Mouse (Mus musculus) B cell, adult 2 months (primary cell): ENCODE results near the gene Acot12.

Experiments
- DNase-seq, 2 experiments: peaks; one replicate each; pipeline ENCODE4 v3.0.0; 2022

Acot12 gene

DNA sequence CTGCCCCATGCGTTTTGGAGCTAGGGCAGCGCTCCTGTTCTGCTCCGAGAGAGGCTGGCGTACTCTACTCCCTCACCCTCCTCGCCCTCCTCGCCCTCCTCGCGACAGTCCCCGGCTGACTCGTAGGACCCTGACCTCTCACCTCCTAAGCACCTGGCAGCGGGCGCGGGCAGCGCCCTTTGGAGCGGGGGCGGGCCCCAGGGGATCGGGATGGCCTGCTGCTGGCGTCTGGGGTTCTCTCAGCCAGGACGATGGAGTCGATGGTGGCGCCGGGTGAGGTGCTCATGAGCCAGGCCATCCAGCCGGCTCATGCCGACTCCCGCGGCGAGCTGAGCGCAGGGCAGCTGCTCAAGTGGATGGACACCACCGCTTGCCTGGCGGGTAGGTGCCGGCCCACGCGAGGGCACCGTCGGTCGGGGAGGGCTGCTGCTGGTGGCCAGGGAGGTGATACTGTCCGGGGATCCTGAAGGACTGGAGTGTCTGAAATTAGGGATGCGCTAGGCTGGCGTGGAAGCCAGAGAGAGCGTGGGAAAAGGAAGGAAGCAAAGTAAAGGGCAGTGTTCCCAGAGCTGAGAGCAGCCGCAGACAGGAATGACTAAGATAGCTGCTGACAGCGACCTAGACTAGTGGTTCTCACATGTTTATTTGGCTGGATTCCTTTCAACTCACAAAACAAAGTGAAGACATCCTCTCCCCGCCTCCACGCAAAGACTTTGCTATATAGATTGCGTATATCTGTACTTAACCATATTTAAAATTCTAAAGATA lies at the start of gene Acot12:
TSS of gene Acot12 (plus strand) at position 233 of the 768 bp plus-strand sequence.
- DNase-seq: no peak

GRCm38 (mm10) chr13:91693615-91694014 lies 47.7 kb upstream of the Acot12 start:
- no peak for DNase-seq

- DNase-seq: no peak
These were observed 45.9 kb upstream of the Acot12 start for GRCm38 (mm10) chr13:91695406-91695805.

GRCm38 (mm10) chr13:91696109-91696645 lies 45.1 kb upstream of the Acot12 start:
- no peak for DNase-seq

DNA sequence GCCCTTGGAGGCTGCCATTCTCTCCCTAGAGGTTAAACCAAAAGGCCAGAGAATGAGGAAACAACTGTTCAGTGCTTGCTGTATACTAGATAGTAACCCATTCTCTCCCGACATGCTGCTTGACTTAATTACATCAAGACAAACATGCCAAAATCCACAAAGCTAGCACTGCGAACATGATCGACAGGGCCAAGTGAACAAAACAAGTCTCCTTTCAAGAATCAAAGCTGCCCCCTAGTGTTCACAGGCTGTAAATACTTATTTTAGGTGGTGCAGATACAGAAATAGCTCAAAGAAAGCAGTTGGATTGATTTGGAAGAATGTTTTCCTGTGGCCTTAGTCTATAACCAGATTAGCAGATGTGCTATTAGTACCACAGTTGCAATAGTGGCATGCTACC lies 44.3 kb upstream of the Acot12 start:
- DNase-seq: peak; percentile 45 to 50

DNA sequence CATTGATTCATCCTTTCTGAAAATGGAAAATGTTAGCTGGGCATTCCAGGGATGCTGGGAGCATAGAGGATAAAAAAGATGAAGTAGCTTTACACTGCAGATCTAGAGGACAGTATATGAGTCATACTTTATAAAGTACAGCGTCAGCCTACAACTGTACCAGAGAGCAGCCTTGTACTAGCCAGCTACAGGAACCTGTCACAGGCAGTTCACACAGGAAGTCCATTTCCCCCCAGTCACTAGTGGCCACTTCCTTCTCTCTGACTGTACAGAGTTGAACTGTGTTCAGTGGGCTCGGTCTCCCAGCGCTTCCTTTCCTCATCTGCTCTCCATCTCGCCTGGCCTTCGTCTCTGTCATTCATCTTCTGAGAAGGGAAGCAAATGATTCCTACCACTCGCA lies 39.0 kb upstream of the Acot12 start:
- DNase-seq: peak; percentile 42 to 44

DNA sequence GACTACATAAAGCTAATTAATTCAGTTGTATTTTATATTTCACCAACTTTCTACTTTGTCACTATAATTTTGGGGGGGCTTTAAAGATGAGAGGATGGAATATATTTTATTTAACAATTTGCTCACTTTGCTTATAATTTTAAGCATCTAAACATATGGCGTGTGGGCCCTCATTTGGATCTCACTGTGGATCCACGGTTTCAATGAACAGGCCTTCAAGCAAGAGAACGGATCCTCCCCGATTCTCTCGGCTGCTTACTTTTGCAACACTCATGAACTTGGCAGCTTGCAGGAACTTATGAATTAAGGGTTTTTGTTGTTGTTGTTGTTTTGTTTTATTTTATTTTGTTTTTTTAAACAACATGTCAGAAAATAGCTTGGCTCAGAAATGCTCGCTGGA lies 21.8 kb upstream of the Acot12 start:
- DNase-seq: no peak

DNA sequence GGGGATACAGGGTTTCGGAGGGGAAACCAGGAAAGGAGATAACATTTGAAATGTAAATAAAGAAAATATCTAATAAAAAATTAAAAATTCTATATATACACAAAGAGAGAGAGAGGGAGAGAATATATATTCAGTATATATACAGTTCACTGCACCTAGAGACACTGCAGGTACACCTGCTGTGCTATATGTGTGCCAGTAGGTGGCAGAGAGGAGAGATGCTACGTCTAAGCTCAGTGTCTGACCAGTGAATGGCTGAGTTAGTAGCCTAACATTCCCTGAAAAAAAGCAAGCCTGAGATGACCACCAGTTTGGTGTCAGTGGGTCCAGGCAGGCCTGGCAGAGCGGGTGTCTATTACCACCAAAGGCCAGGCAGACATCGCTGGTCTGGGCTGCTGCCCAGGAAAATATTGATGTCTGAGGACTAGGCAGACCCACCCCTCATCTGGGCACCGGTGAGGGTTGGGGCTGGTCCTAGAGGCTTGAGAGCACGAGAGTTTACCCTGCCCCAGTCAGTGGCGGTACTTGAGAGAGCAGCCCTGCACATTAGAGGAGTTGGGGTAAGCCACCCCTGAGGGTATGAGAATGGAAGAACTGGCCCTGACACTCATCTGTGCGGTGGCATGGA lies 18.1 kb upstream of the Acot12 start:
- no peak for DNase-seq

GRCm38 (mm10) chr13:91723736-91724119 lies 17.6 kb upstream of the Acot12 start:
- no peak for DNase-seq

DNA sequence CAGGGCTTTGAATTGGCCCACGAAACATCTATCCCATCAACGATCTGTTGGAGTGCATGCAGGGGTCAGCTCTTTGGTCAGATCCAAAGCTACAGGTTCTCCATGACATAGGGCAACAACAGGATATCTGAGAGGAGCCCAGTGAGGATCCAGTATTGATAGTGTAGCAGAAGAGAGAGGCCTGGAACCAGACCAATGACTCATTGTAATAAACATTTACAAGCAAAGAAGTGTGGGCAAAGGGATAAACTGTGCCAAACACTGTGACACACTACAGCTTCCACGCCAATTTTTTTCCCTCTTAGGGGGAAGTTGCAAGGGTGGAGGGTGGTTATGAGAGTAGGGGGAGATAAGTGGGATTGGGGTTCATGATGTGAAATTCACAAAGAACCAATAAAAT lies 17.1 kb upstream of the Acot12 start:
- DNase-seq: no peak

GRCm38 (mm10) chr13:91725130-91725529 lies 16.2 kb upstream of the Acot12 start:
- no peak for DNase-seq

GRCm38 (mm10) chr13:91727899-91728298 lies 13.4 kb upstream of the Acot12 start:
- DNase-seq: no peak

DNA sequence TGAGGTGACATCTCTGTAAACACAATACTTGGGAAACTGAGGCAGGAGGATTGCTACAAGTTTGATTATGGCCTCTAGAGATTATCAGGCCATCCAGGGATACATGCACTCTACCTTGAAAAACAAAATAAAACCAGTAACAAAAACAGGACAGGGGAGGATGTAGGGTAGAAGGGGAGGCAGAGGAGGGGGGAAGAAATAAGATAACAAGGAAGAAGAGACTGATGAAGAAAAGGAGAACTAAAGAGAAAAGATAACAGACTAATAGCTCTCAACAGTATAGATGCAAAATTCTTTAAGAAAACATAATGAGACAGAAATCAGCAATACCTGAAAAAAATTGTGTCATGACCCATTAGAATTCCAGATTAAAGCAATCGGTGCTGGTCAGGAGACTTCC lies 4.1 kb upstream of the Acot12 start:
- no peak for DNase-seq

DNA sequence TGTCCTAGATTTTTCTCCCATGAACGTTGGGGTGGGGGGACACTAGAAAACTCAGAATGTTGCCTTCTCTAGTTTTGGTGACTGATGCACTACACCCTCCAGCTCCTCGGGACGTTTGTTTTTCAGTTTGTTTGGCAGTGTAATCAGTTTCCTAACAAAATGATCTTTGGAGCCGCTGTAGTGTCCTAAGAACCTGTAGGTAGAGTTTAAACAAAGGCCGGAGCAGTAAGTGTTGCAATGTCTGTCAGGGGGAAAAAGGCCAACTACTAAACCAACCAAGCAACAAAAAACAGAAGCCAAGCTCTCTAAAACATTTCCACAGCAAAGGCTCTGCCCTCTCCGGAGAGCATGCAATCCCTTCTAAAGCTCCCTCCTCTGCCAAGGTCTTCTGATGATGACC lies 461 bp upstream of the Acot12 start:
- no peak for DNase-seq

DNA sequence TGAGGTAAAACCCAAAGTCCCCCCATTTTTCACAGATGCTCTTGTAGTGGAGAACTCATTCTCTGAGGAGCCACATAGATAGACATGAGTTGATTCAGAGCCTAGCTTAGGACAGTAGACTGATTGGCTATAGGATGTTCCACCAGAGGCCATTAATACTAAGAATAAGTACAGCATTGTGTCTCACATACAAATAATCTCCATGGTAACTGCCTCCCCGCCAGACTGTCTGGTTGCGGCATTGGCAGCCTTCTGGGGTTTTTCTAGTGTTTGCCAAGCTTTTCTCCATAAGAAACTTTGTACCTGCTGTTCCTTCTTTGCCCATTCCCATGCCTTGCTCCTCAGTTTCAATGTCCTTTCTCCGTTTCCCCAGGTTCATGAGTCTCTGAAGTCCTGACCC lies 1.9 kb downstream of the Acot12 start:
- no peak for DNase-seq

DNA sequence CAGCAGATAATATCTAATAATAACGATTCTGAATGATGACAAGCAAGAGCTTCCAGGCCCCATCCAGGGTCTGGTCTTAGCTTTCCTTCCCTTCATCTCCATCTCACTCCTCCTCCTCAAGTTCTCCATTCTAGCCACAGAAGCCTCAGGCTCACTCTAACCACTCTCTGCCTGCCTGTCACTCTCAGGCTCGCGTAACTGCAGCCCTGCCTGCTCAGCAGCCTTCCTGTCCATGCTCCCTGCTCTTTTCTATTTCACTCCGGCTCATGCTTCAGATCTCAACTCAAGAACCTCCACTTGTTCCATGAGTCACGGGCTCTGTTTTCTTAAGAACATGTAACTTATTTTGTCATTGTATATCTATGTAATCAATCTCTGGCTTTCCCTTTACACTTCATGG lies 5.2 kb downstream of the Acot12 start:
- DNase-seq: no peak

DNA sequence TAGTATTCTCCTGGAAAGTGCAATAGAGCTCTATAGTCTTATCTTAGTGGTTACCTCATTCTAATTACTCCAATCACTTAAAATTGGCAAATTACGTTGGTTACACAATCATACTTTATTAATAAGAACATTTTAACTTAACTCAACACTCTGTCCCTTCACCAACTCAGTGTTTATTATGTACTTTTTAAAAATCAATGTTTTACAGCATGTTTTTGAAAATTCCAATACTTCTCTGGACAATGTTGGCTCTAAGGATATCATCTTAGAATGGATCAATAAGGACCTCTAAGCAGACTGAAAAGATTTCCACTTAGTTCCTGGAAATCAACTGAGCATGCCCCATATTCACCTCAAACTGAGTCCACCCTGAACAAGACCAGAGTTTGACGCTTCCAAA lies 7.1 kb downstream of the Acot12 start:
- DNase-seq: no peak

DNA sequence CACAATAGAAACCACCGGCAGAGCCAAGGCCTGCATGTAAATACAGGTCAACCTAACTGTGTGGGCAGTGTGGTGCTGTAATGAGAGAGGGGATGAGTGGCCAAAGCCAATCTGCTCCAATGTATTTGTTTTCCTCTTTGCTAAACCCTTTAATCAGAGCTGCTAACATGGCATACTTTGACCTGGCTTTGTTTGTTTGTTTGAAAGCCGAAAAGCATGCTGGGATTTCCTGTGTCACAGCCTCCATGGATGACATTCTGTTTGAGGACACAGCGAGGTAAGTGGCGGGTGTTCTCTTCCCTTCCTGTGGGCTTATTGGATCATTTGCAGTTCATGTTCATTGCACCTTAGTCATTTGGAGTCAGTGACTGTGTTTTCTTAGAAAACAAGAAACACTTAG lies 8.7 kb downstream of the Acot12 start:
- DNase-seq: no peak

GRCm38 (mm10) chr13:91753724-91754123 lies 12.4 kb downstream of the Acot12 start:
- DNase-seq: no peak

GRCm38 (mm10) chr13:91754762-91755161 lies 13.4 kb downstream of the Acot12 start:
- no peak for DNase-seq

DNA sequence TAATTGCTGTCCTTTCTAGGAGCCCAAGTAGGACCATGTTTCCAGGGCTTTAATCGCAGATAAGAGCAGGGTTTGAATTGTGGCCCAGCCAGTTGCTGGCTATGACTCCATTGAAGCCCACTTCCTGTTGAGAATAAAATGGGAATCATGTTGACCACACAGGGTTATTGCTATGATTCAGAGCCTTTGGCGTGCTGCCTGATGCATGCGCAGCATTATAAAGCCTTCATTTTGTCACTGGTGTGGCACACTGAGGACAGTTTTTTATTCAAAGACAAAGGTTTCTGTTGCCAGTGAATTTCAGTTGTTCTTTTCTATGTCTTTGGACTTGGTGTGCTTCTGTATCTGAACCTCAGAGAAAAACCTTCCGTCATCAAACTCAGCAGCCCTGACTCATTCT lies 14.9 kb downstream of the Acot12 start:
- no peak for DNase-seq

DNA sequence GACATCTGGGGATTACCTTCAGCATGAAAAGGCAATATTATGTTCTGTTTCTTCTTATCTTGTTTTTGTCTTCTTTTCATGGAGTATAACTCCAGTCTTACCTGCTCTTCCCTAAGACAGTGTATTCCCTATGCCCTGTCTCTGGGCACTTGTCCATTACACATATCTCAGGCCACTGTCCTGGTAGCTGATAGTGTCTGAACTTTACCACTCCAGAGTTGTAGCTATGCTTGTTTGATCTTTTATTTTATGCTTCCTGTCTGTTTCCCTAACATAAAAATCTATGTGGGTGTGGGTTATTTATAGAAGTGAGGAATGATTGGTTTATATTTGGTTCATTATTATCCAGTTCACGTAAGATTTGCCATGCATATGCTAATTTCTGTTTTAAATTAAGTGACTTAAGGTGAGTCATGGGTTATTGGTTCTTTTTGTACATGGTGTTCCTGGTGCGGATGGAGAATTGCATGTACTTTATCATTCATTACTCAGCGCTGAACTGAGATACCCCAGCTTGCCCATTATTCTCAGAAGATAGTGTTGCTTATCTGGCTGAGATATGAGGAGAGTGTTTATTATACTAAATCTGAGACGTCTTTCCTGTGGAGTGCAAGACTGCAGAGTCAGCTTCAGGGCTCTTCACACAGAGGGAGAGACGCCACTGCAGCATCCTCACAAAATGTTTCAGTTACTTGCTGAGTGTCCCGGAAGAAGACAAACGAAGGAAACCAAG lies 17.2 kb downstream of the Acot12 start:
- DNase-seq: no peak

GRCm38 (mm10) chr13:91759791-91760190 lies 18.5 kb downstream of the Acot12 start:
- no peak for DNase-seq
